Mouse (Mus musculus): ENCODE data around the gene Nop2. TPM values are rescaled to one million over a fixed set of nuclear protein-coding genes. Genes with fewer than 3 reads are reported as not detected.

Gene Nop2
- polyA plus RNA-seq, 1 experiment, result 55.4 TPM

- no peak overlapping the region for H3K4me3 ChIP-seq
Observed at GRCm38 (mm10) chr6:125088561-125089321, 43.0 kb upstream of the Nop2 start.

GRCm38 (mm10) chr6:125089521-125090321, 42.0 kb upstream of the Nop2 start:
- Histone ChIP-seq H3K27me3 (ENCODE audit: control insufficient read depth, insufficient read depth, insufficient read length) (no peaks in the 10 kb centered on the region), H3K4me2 (ENCODE audit: low read depth) (peak overlapping the region; percentile 80), H3K36me3 (ENCODE audit: control insufficient read depth, insufficient read depth) (no peaks in the 10 kb centered on the region), H3K79me2 (ENCODE audit: control insufficient read depth, insufficient read depth) (no peaks in the 10 kb centered on the region), H3ac (ENCODE audit: control insufficient read depth, insufficient read length) (no peak overlapping the region), H3K4me3 (no peak overlapping the region)
- TF ChIP-seq MYOG (IDR thresholded peaks at IDR 0.05; ENCODE audit: control insufficient read depth in 1 of 3, insufficient read depth in 1 of 3, insufficient read length in 2 of 3, low read depth in 2 of 3) (peak in 1 of 3 experiments; percentile 30), E2F4 (IDR thresholded peaks at IDR 0.05; ENCODE audit: insufficient read depth) (no peak), MYOD1 (IDR thresholded peaks at IDR 0.05; ENCODE audit: control insufficient read depth in 1 of 3, insufficient read length in 2 of 3, low read depth in 2 of 3) (peak in 1 of 3 experiments; percentile 9), POLR2A (IDR thresholded peaks at IDR 0.05; ENCODE audit: insufficient read length, low read depth) (no peak), USF1 (IDR thresholded peaks at IDR 0.05; ENCODE audit: low read depth) (no peak)

More at GRCm38 (mm10) chr6:125088561-125089321, 43.0 kb upstream of the Nop2 start:
- H3K79me2 ChIP-seq (ENCODE audit: control insufficient read depth, insufficient read depth), result no peaks in the 10 kb centered on the region
- no peaks in the 10 kb centered on the region for H3K36me3 ChIP-seq (ENCODE audit: control insufficient read depth, insufficient read depth)
- H3K27me3 ChIP-seq (ENCODE audit: control insufficient read depth, insufficient read depth, insufficient read length), result no peaks in the 10 kb centered on the region
- no peak overlapping the region for H3K4me2 ChIP-seq (ENCODE audit: low read depth)
- H3ac ChIP-seq (ENCODE audit: control insufficient read depth, insufficient read length), result no peak overlapping the region
- TF ChIP-seq REST (IDR thresholded peaks at IDR 0.05; ENCODE audit: insufficient read depth, insufficient read length), result no peak
- no peak for TF ChIP-seq POLR2A (IDR thresholded peaks at IDR 0.05; ENCODE audit: insufficient read length, low read depth)
- no peak for TF ChIP-seq CEBPB (IDR thresholded peaks at IDR 0.05; ENCODE audit: insufficient read depth, poor library complexity, severe bottlenecking)
- TF ChIP-seq MAX (IDR thresholded peaks at IDR 0.05; ENCODE audit: low read depth), result no peak
- TF ChIP-seq MYOD1 (IDR thresholded peaks at IDR 0.05; ENCODE audit: control insufficient read depth in 1 of 3, insufficient read length in 2 of 3, low read depth in 2 of 3), result no peak
- TF ChIP-seq SRF (IDR thresholded peaks at IDR 0.05; ENCODE audit: control insufficient read depth, insufficient read length, low read depth), result no peak
- TF ChIP-seq USF1 (IDR thresholded peaks at IDR 0.05; ENCODE audit: low read depth), result no peak
- TF ChIP-seq E2F4 (IDR thresholded peaks at IDR 0.05; ENCODE audit: insufficient read depth), result no peak
- no peak for TF ChIP-seq POLR2AphosphoS2 (IDR thresholded peaks at IDR 0.05; ENCODE audit: insufficient read length, low read depth)
- no peak for TF ChIP-seq MYOG (IDR thresholded peaks at IDR 0.05; ENCODE audit: control insufficient read depth in 1 of 3, insufficient read depth in 1 of 3, insufficient read length in 2 of 3, low read depth in 2 of 3)
- no peak for TF ChIP-seq TCF12 (IDR thresholded peaks at IDR 0.05; ENCODE audit: insufficient read depth, poor library complexity, severe bottlenecking)
- TF ChIP-seq TCF3 (IDR thresholded peaks at IDR 0.05; ENCODE audit: insufficient read length, low read depth), result no peak

GRCm38 (mm10) chr6:125090341-125091085, 41.2 kb upstream of the Nop2 start:
- TF ChIP-seq TCF3 (IDR thresholded peaks at IDR 0.05; ENCODE audit: insufficient read length, low read depth), result no peak
- no peak for TF ChIP-seq REST (IDR thresholded peaks at IDR 0.05; ENCODE audit: insufficient read depth, insufficient read length)
- no peak for TF ChIP-seq MYOD1 (IDR thresholded peaks at IDR 0.05; ENCODE audit: control insufficient read depth in 1 of 3, insufficient read length in 2 of 3, low read depth in 2 of 3)
- no peak for TF ChIP-seq MYOG (IDR thresholded peaks at IDR 0.05; ENCODE audit: control insufficient read depth in 1 of 3, insufficient read depth in 1 of 3, insufficient read length in 2 of 3, low read depth in 2 of 3)
- no peak for TF ChIP-seq SRF (IDR thresholded peaks at IDR 0.05; ENCODE audit: control insufficient read depth, insufficient read length, low read depth)
- TF ChIP-seq E2F4 (IDR thresholded peaks at IDR 0.05; ENCODE audit: insufficient read depth), result no peak
- no peak for TF ChIP-seq TCF12 (IDR thresholded peaks at IDR 0.05; ENCODE audit: insufficient read depth, poor library complexity, severe bottlenecking)
- TF ChIP-seq CEBPB (IDR thresholded peaks at IDR 0.05; ENCODE audit: insufficient read depth, poor library complexity, severe bottlenecking), result no peak
- no peak for TF ChIP-seq POLR2AphosphoS2 (IDR thresholded peaks at IDR 0.05; ENCODE audit: insufficient read length, low read depth)
- no peak for TF ChIP-seq POLR2A (IDR thresholded peaks at IDR 0.05; ENCODE audit: insufficient read length, low read depth)
- TF ChIP-seq USF1 (IDR thresholded peaks at IDR 0.05; ENCODE audit: low read depth), result no peak
- TF ChIP-seq MAX (IDR thresholded peaks at IDR 0.05; ENCODE audit: low read depth), result no peak
- H3K79me2 ChIP-seq (ENCODE audit: control insufficient read depth, insufficient read depth), result no peaks in the 10 kb centered on the region
- H3K4me2 ChIP-seq (ENCODE audit: low read depth), result peak overlapping the region; percentile 80
- H3K36me3 ChIP-seq (ENCODE audit: control insufficient read depth, insufficient read depth), result no peaks in the 10 kb centered on the region
- no peaks in the 10 kb centered on the region for H3K27me3 ChIP-seq (ENCODE audit: control insufficient read depth, insufficient read depth, insufficient read length)
- no peak overlapping the region for H3K4me3 ChIP-seq
- no peak overlapping the region for H3ac ChIP-seq (ENCODE audit: control insufficient read depth, insufficient read length)

GRCm38 (mm10) chr6:125092372-125092771, 39.3 kb upstream of the Nop2 start:
- Histone ChIP-seq H3ac (ENCODE audit: control insufficient read depth, insufficient read length) (no peak overlapping the region), H3K27me3 (ENCODE audit: control insufficient read depth, insufficient read depth, insufficient read length) (no peaks in the 10 kb centered on the region), H3K79me2 (ENCODE audit: control insufficient read depth, insufficient read depth) (peaks cover 6% of the 10 kb centered on the region), H3K36me3 (ENCODE audit: control insufficient read depth, insufficient read depth) (no peaks in the 10 kb centered on the region), H3K4me2 (ENCODE audit: low read depth) (no peak overlapping the region), H3K4me3 (no peak overlapping the region)
- TF ChIP-seq POLR2AphosphoS2 (IDR thresholded peaks at IDR 0.05; ENCODE audit: insufficient read length, low read depth), result no peak
- TF ChIP-seq CEBPB (IDR thresholded peaks at IDR 0.05; ENCODE audit: insufficient read depth, poor library complexity, severe bottlenecking), result no peak
- TF ChIP-seq MYOD1 (IDR thresholded peaks at IDR 0.05; ENCODE audit: control insufficient read depth in 1 of 3, insufficient read length in 2 of 3, low read depth in 2 of 3), result no peak
- no peak for TF ChIP-seq POLR2A (IDR thresholded peaks at IDR 0.05; ENCODE audit: insufficient read length, low read depth)
- no peak for TF ChIP-seq SRF (IDR thresholded peaks at IDR 0.05; ENCODE audit: control insufficient read depth, insufficient read length, low read depth)
- no peak for TF ChIP-seq USF1 (IDR thresholded peaks at IDR 0.05; ENCODE audit: low read depth)

Data from myocyte (in vitro differentiated cells).